Mouse (Mus musculus): ENCODE measurements around the gene 4930442H23Rik. TPM values are rescaled to one million over a fixed set of nuclear protein-coding genes. Genes with fewer than 3 reads are reported as not detected.
"Not testable (repeated sequence)": the region's sequence is repeated elsewhere in the genome, so short reads cannot be mapped to it uniquely, and the experiment has no call there.

4930442H23Rik gene
- polyA plus RNA-seq (2016; fragmentation: Nextera tagmentation; extraction: Ambion mirVana) = not detected in 2 replicates

- peak within 1 kb of the TSS; percentile 72 for H3K9ac ChIP-seq
- H3K36me3 ChIP-seq = peaks cover 68% of the 10 kb centered on the region
- no peak for ATAC-seq (ENCODE audit: insufficient number of reproducible peaks, insufficient read depth, low FRiP score, low TSS enrichment)
- H3K4me2 ChIP-seq (replicated peaks) = peak within 1 kb of the TSS; percentile 59
- H3K9me3 ChIP-seq = no peaks in the 10 kb centered on the region
- peak within 1 kb of the TSS; percentile 73 for H3K27ac ChIP-seq
- 87% methylated on average over 5 of the region's 5 CpGs for WGBS
- peaks cover 26% of the 10 kb centered on the region for H3K4me1 ChIP-seq
- H3K4me3 ChIP-seq = peak within 1 kb of the TSS; percentile 64
- H3K27me3 ChIP-seq = no peaks in the 10 kb centered on the region
Measured at GRCm38 (mm10) chr10:81183805-81184204, at the start of gene 4930442H23Rik. Gene 4930442H23Rik (minus strand): TSS chr10:81183849.

- H3K27me3 ChIP-seq = peaks cover 41% of the 10 kb centered on the region
- peaks cover 12% of the 10 kb centered on the region for H3K4me1 ChIP-seq
- no peaks in the 10 kb centered on the region for H3K36me3 ChIP-seq
- peak overlapping the region; percentile 67 for H3K9ac ChIP-seq
- no peak overlapping the region for H3K27ac ChIP-seq
- WGBS = under 1% methylated on average over 28 of the region's 28 CpGs
- peak overlapping the region; percentile 79 for H3K4me2 ChIP-seq (replicated peaks)
- 0 out of 2 replicates have a peak, but pooled peaks have one; percentile 37 for ATAC-seq (ENCODE audit: insufficient number of reproducible peaks, insufficient read depth, low FRiP score, low TSS enrichment)
- H3K9me3 ChIP-seq = no peaks in the 10 kb centered on the region
- peak overlapping the region; percentile 71 for H3K4me3 ChIP-seq
Measured at GRCm38 (mm10) chr10:81233226-81233585, 49.6 kb upstream of the 4930442H23Rik start.

GRCm38 (mm10) chr10:81232580-81233225 lies 49.1 kb upstream of the 4930442H23Rik start, which contains the start of gene Zfr2:
Gene Zfr2 (plus strand): TSS chr10:81233155.
- no peak within 1 kb of the TSS for H3K27ac ChIP-seq
- 8% methylated on average over 29 of the region's 29 CpGs for WGBS

GRCm38 (mm10) chr10:81231436-81231835 lies 47.8 kb upstream of the 4930442H23Rik start:
- no peaks in the 10 kb centered on the region for H3K9me3 ChIP-seq
- no peak overlapping the region for H3K9ac ChIP-seq
- ATAC-seq (ENCODE audit: insufficient number of reproducible peaks, insufficient read depth, low FRiP score, low TSS enrichment) = no peak
- 0 out of 2 replicates have a peak overlapping the region, but pooled peaks have one; percentile 23 for H3K4me2 ChIP-seq (replicated peaks)
- peaks cover 12% of the 10 kb centered on the region for H3K4me1 ChIP-seq
- 53% methylated on average over 7 of the region's 7 CpGs for WGBS
- no peak overlapping the region for H3K4me3 ChIP-seq
- peaks cover 36% of the 10 kb centered on the region for H3K27me3 ChIP-seq
- H3K27ac ChIP-seq = no peak overlapping the region
- no peaks in the 10 kb centered on the region for H3K36me3 ChIP-seq

More at GRCm38 (mm10) chr10:81232580-81233225, 49.1 kb upstream of the 4930442H23Rik start, which contains the start of gene Zfr2:
- peak within 1 kb of the TSS; percentile 67 for H3K9ac ChIP-seq
- peaks cover 36% of the 10 kb centered on the region for H3K27me3 ChIP-seq
- peak within 1 kb of the TSS; percentile 79 for H3K4me2 ChIP-seq (replicated peaks)
- no peaks in the 10 kb centered on the region for H3K9me3 ChIP-seq
- ATAC-seq (ENCODE audit: insufficient number of reproducible peaks, insufficient read depth, low FRiP score, low TSS enrichment) = peak; percentile 38; the same call in 1 of the 2 replicates
- H3K36me3 ChIP-seq = no peaks in the 10 kb centered on the region
- H3K4me3 ChIP-seq = peak within 1 kb of the TSS; percentile 71
- peaks cover 12% of the 10 kb centered on the region for H3K4me1 ChIP-seq

GRCm38 (mm10) chr10:81230438-81231332 lies 47.0 kb upstream of the 4930442H23Rik start, which contains the start of gene Atcay:
Gene Atcay (minus strand): TSS chr10:81230833.
- Histone ChIP-seq H3K9ac (peak within 1 kb of the TSS; percentile 37; the same call in 1 of the 2 replicates), H3K36me3 (no peaks in the 10 kb centered on the region), H3K4me1 (peaks cover 12% of the 10 kb centered on the region), H3K4me2 (replicated peaks) (peak within 1 kb of the TSS; percentile 45), H3K27me3 (peaks cover 36% of the 10 kb centered on the region), H3K27ac (no peak within 1 kb of the TSS), H3K9me3 (no peaks in the 10 kb centered on the region), H3K4me3 (peak within 1 kb of the TSS; percentile 29)
- ATAC-seq (ENCODE audit: insufficient number of reproducible peaks, insufficient read depth, low FRiP score, low TSS enrichment) = peak; percentile 42; the same call in 1 of the 2 replicates
- WGBS = 9% methylated on average over 27 of the region's 27 CpGs

- Histone ChIP-seq H3K27ac (no peak overlapping the region), H3K9ac (peak overlapping the region; percentile 37; the same call in 1 of the 2 replicates)
- 13% methylated on average over 20 of the region's 20 CpGs for WGBS
Measured at GRCm38 (mm10) chr10:81229735-81230437, 46.2 kb upstream of the 4930442H23Rik start.

GRCm38 (mm10) chr10:81223731-81224130 lies 40.1 kb upstream of the 4930442H23Rik start:
- H3K27me3 ChIP-seq; H3K9ac ChIP-seq; H3K27ac ChIP-seq; H3K9me3 ChIP-seq; H3K4me3 ChIP-seq; ATAC-seq (ENCODE audit: insufficient number of reproducible peaks, insufficient read depth, low FRiP score, low TSS enrichment); H3K4me2 ChIP-seq (replicated peaks); H3K4me1 ChIP-seq; H3K36me3 ChIP-seq: not testable (repeated sequence)
- 76% methylated on average over 2 of the region's 2 CpGs for WGBS

More at GRCm38 (mm10) chr10:81229735-81230437, 46.2 kb upstream of the 4930442H23Rik start:
- Histone ChIP-seq H3K4me1 (peaks cover 12% of the 10 kb centered on the region), H3K27me3 (peaks cover 36% of the 10 kb centered on the region), H3K4me2 (replicated peaks) (peak overlapping the region; percentile 45), H3K9me3 (no peaks in the 10 kb centered on the region), H3K36me3 (no peaks in the 10 kb centered on the region), H3K4me3 (peak overlapping the region; percentile 29)
- no peak for ATAC-seq (ENCODE audit: insufficient number of reproducible peaks, insufficient read depth, low FRiP score, low TSS enrichment)

- WGBS = 89% methylated on average over 5 of the region's 5 CpGs
- no peak overlapping the region for H3K9ac ChIP-seq
- H3K27me3 ChIP-seq = no peaks in the 10 kb centered on the region
- H3K36me3 ChIP-seq = no peaks in the 10 kb centered on the region
- no peak overlapping the region for H3K4me2 ChIP-seq (replicated peaks)
- no peak overlapping the region for H3K27ac ChIP-seq
- ATAC-seq (ENCODE audit: insufficient number of reproducible peaks, insufficient read depth, low FRiP score, low TSS enrichment) = no peak
- H3K9me3 ChIP-seq = no peaks in the 10 kb centered on the region
- H3K4me3 ChIP-seq = no peak overlapping the region
- no peaks in the 10 kb centered on the region for H3K4me1 ChIP-seq
Measured at GRCm38 (mm10) chr10:81221402-81222015, 37.9 kb upstream of the 4930442H23Rik start.

- Histone ChIP-seq H3K27me3 (no peaks in the 10 kb centered on the region), H3K9ac (no peak overlapping the region), H3K36me3 (no peaks in the 10 kb centered on the region), H3K4me1 (no peaks in the 10 kb centered on the region), H3K9me3 (no peaks in the 10 kb centered on the region), H3K27ac (no peak overlapping the region), H3K4me2 (replicated peaks) (no peak overlapping the region), H3K4me3 (no peak overlapping the region)
- 0 out of 2 replicates have a peak, but pooled peaks have one; percentile 41 for ATAC-seq (ENCODE audit: insufficient number of reproducible peaks, insufficient read depth, low FRiP score, low TSS enrichment)
- 36% methylated on average over 7 of the region's 7 CpGs for WGBS
Measured at GRCm38 (mm10) chr10:81217964-81218363, 34.3 kb upstream of the 4930442H23Rik start.

GRCm38 (mm10) chr10:81217267-81217666 lies 33.6 kb upstream of the 4930442H23Rik start:
- not testable (repeated sequence) for H3K4me3 ChIP-seq; ATAC-seq (ENCODE audit: insufficient number of reproducible peaks, insufficient read depth, low FRiP score, low TSS enrichment); H3K4me1 ChIP-seq; H3K9me3 ChIP-seq; H3K36me3 ChIP-seq; H3K9ac ChIP-seq; H3K4me2 ChIP-seq (replicated peaks); H3K27ac ChIP-seq; H3K27me3 ChIP-seq
- 22% methylated on average over 1 of the region's 1 CpGs for WGBS

GRCm38 (mm10) chr10:81216810-81217209 lies 33.2 kb upstream of the 4930442H23Rik start:
- no peak for ATAC-seq (ENCODE audit: insufficient number of reproducible peaks, insufficient read depth, low FRiP score, low TSS enrichment)
- no peak overlapping the region for H3K4me2 ChIP-seq (replicated peaks)
- no peak overlapping the region for H3K9ac ChIP-seq
- H3K36me3 ChIP-seq = no peaks in the 10 kb centered on the region
- 81% methylated on average over 6 of the region's 6 CpGs for WGBS
- H3K9me3 ChIP-seq = peaks cover 3% of the 10 kb centered on the region; the same call in 1 of the 2 replicates
- H3K4me3 ChIP-seq = no peak overlapping the region
- H3K4me1 ChIP-seq = no peaks in the 10 kb centered on the region
- H3K27me3 ChIP-seq = no peaks in the 10 kb centered on the region
- no peak overlapping the region for H3K27ac ChIP-seq
